Mouse (Mus musculus): ENCODE measurements around the gene Cmtm5.

GRCm38 (mm10) chr14:54965631-54966030, 29.6 kb downstream of the Cmtm5 start:
- TF ChIP-seq CTCF (IDR thresholded peaks at IDR 0.05; ENCODE audit: insufficient read depth, low read depth, low read length) (no peak), POLR2A (IDR thresholded peaks at IDR 0.05; ENCODE audit: insufficient read depth, low read depth, low read length) (no peak)
